Mouse (Mus musculus) CH12.LX (cell line): ENCODE data around the gene Nell1.

Experiments
- CHD1 ChIP-seq: IDR thresholded peaks from 2 replicates; pipeline ENCODE4 v1.6.1; 2012; ENCODE audit warnings: low read depth, low read length, improper control_type of control experiment, inconsistent platforms
- CTCF ChIP-seq, 2 experiments: IDR thresholded peaks in 1 of 2; conservative IDR thresholded peaks in 1 of 2; 2 replicates each; pipeline ENCODE4 v1.5.1; 2011 to 2012; ENCODE audit warnings: low read depth in 2 of 2, low read length in 2 of 2, improper control_type of control experiment in 1 of 2, inconsistent platforms in 1 of 2, mild to moderate bottlenecking in 1 of 2, moderate library complexity in 1 of 2
- EP300 ChIP-seq: IDR thresholded peaks from 2 replicates; pipeline ENCODE4 v1.6.1; 2011; ENCODE audit warnings: low read length, improper control_type of control experiment
- ETS1 ChIP-seq: conservative IDR thresholded peaks from 2 replicates; pipeline ENCODE4 v1.6.1; 2012; ENCODE audit warnings: low read depth, mild to moderate bottlenecking, inconsistent platforms, low read length, improper control_type of control experiment, moderate library complexity
- JUN ChIP-seq: IDR thresholded peaks from 2 replicates; pipeline ENCODE4 v1.6.1; 2011; ENCODE audit warnings: low read depth, mild to moderate bottlenecking, low read length, improper control_type of control experiment, moderate library complexity; ENCODE audit not compliant: insufficient read depth
- MAX ChIP-seq: IDR thresholded peaks from 2 replicates; pipeline ENCODE4 v1.6.1; 2011; ENCODE audit warnings: low read length, improper control_type of control experiment
- POLR2A ChIP-seq: IDR thresholded peaks from 2 replicates; pipeline ENCODE4 v1.6.1; 2011; ENCODE audit warnings: low read depth, mild to moderate bottlenecking, improper control_type of control experiment, low read length
- POLR2AphosphoS2 ChIP-seq: IDR thresholded peaks from 2 replicates; pipeline ENCODE4 v1.6.1; 2011; ENCODE audit warnings: low read depth, low read length, improper control_type of control experiment
- RCOR1 ChIP-seq: conservative IDR thresholded peaks from 2 replicates; pipeline ENCODE4 v1.6.1; 2012; ENCODE audit warnings: low read depth, mild to moderate bottlenecking, inconsistent platforms, low read length, improper control_type of control experiment
- SIN3A ChIP-seq: IDR thresholded peaks from 2 replicates; pipeline ENCODE4 v1.6.1; 2012; ENCODE audit warnings: low read length, improper control_type of control experiment, inconsistent platforms
- SMC3 ChIP-seq: IDR thresholded peaks from 2 replicates; pipeline ENCODE4 v1.6.1; 2011; ENCODE audit warnings: low read depth, low read length, improper control_type of control experiment
- TBP ChIP-seq: conservative IDR thresholded peaks from 2 replicates; pipeline ENCODE4 v1.6.1; 2011; ENCODE audit warnings: low read depth, low read length, improper control_type of control experiment
- USF1 ChIP-seq: IDR thresholded peaks from 2 replicates; pipeline ENCODE4 v1.6.1; 2014; ENCODE audit warnings: low read depth, mild to moderate bottlenecking, inconsistent platforms, low read length, improper control_type of control experiment

GRCm38 (mm10) chr7:49984698-49985097 is 10.0 kb downstream of the Nell1 start:
- TF ChIP-seq POLR2A (no peak), CTCF (conservative IDR thresholded peaks at IDR 0.05 in 1 of 2, IDR thresholded peaks at IDR 0.05 in 1 of 2; ENCODE audit: low read depth in 2 of 2, low read length in 2 of 2) (no peak), SIN3A (no peak), USF1 (no peak), MAX (no peak), POLR2AphosphoS2 (no peak), SMC3 (no peak), JUN (no peak), EP300 (no peak), ETS1 (no peak), CHD1 (no peak), RCOR1 (no peak), TBP (no peak)
